Mouse (Mus musculus) heart, embryonic 15.5 days (tissue): ENCODE results near the gene Mrpl58. TPM values are rescaled to one million over a fixed set of nuclear protein-coding genes. Genes with fewer than 3 reads are reported as not detected.
"Not testable (repeated sequence)": the region's sequence is repeated elsewhere in the genome, so short reads cannot be mapped to it uniquely, and the experiment has no call there.

Experiments
- ATAC-seq: fragments of 200-750 bp; cut with Nextera tagmentation; replicated peaks from 2 replicates; pipeline ENCODE4 v1.8.0; 2017; ENCODE audit warnings: low read depth, moderate TSS enrichment; ENCODE audit not compliant: insufficient number of reproducible peaks, insufficient read depth, low FRiP score
- H3K27ac ChIP-seq: fragments of 300-500 bp; sonication (generic); 2 replicates; pipeline ENCODE4 v1.5.1; 2015; ENCODE audit warnings: mild to moderate bottlenecking, inconsistent platforms
- H3K27me3 ChIP-seq: fragments of 300-500 bp; sonication (generic); 2 replicates; pipeline ENCODE4 v1.6.1; 2015; ENCODE audit warnings: inconsistent platforms
- H3K36me3 ChIP-seq: fragments of 300-500 bp; sonication (generic); 2 replicates; pipeline ENCODE4 v1.6.1; 2015; ENCODE audit warnings: mild to moderate bottlenecking, inconsistent platforms
- H3K4me1 ChIP-seq: fragments of 300-500 bp; sonication (generic); replicated peaks from 2 replicates; pipeline ENCODE4 v1.6.1; 2015; ENCODE audit warnings: inconsistent platforms
- H3K4me2 ChIP-seq: fragments of 300-500 bp; sonication (generic); 2 replicates; pipeline ENCODE4 v1.6.1; 2015; ENCODE audit warnings: inconsistent platforms, mild to moderate bottlenecking, moderate library complexity
- H3K4me3 ChIP-seq: fragments of 300-500 bp; sonication (generic); 2 replicates; pipeline ENCODE4 v1.5.1; 2015; ENCODE audit warnings: mild to moderate bottlenecking, inconsistent platforms
- H3K9ac ChIP-seq: fragments of 300-500 bp; sonication (generic); 2 replicates; pipeline ENCODE4 v1.6.1; 2015; ENCODE audit warnings: mild to moderate bottlenecking, inconsistent platforms
- H3K9me3 ChIP-seq: fragments of 300-500 bp; sonication (generic); replicated peaks from 2 replicates; pipeline ENCODE4 v1.6.1; 2016; ENCODE audit warnings: inconsistent platforms
- WGBS: fragments of 180-500 bp; shearing (Covaris S2); methylation state at CpG from one replicate; pipeline ENCODE4 v1.1.7; 2015; ENCODE audit warnings: mixed read lengths; 5-methylcytosine and 5-hydroxymethylcytosine counted together
- polyA plus RNA-seq: library from polyadenylated mRNA; unstranded; fragments of >200 nt; fragmentation: Nextera tagmentation; extraction: Ambion mirVana; gene quantifications from 2 replicates; pipeline ENCODE4 v1.2.1, GENCODE M21; 2015

Gene Mrpl58
- polyA plus RNA-seq, 1 experiment from 2014 or later = 167 TPM

DNA sequence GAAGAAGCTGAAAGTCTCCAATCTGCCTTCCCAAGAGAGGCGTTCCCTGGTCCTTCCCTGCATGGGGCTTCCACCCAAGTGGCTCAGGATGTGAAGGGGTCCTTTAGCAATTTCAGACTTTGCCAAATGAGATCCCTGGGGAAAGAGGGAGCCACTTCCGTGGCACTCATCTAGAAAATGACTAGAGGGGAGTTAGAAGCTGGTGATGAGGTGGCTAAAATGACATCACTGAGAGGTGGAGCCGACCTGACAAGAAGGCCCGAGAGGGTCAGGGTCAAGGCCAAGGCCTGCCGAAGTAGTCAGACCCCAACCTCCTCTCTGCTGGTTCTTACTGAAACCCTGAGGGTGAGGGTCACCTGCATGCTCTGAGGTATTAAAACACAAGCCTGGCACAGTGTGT, 20.7 kb upstream of the Mrpl58 start:
- peak overlapping the region; percentile 82; the same call in 1 of the 2 replicates for H3K9ac ChIP-seq
- peak overlapping the region; percentile 93 for H3K4me2 ChIP-seq
- H3K4me1 ChIP-seq = peaks cover 34% of the 10 kb centered on the region
- H3K27me3 ChIP-seq = peaks cover 7% of the 10 kb centered on the region; the same call in 1 of the 2 replicates
- H3K27ac ChIP-seq = 0 out of 2 replicates have a peak overlapping the region, but pooled peaks have one; percentile 58
- no peak for ATAC-seq
- 23% methylated on average over 5 of the region's 5 CpGs for WGBS
- peak overlapping the region; percentile 80 for H3K4me3 ChIP-seq
- no peaks in the 10 kb centered on the region for H3K36me3 ChIP-seq
- H3K9me3 ChIP-seq = no peaks in the 10 kb centered on the region

DNA sequence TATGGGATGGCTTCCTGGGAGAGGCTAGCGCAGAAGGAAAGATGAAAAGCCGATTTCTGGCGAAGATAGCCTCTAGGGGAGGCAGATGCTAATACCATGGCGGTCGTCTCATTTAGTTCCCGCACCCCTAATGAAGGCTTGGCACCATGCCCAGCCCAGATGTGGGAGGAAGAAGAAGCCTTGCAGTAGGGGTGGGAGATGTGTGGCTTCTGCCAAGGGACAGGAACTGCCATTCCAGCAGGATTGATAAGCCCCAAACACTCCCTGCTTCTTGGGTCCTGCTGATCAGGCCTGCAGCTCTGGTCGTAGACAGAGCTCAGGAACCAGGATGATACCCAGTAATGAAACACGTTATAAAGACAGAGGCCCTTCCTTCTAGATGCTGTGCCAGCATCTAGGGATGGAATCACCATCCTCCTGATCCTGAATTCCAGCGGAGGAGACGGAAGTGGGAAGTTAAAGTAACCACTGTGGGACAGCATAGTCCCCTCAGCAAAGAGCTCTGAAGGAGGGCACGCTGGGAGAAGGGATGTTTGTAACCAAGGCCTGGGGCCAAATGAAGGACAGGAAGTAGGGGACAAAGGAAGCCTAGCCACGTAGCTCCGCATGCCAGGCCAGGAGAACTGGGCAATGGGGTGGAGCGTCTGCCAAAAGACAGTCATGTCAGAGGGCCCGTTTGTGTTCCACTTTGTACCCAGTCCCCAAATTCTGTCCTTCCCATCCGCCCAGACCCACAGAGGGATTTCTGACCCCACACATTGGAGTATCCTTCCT, 19.7 kb upstream of the Mrpl58 start:
- no peak for ATAC-seq
- peaks cover 7% of the 10 kb centered on the region; the same call in 1 of the 2 replicates for H3K27me3 ChIP-seq
- no peaks in the 10 kb centered on the region for H3K36me3 ChIP-seq
- peak overlapping the region; percentile 58 for H3K27ac ChIP-seq
- no peaks in the 10 kb centered on the region for H3K9me3 ChIP-seq
- peak overlapping the region; percentile 93 for H3K4me2 ChIP-seq
- peak overlapping the region; percentile 80 for H3K4me3 ChIP-seq
- H3K4me1 ChIP-seq = peaks cover 34% of the 10 kb centered on the region
- peak overlapping the region; percentile 19; the same call in 1 of the 2 replicates for H3K9ac ChIP-seq
- WGBS = 47% methylated on average over 16 of the region's 16 CpGs

DNA sequence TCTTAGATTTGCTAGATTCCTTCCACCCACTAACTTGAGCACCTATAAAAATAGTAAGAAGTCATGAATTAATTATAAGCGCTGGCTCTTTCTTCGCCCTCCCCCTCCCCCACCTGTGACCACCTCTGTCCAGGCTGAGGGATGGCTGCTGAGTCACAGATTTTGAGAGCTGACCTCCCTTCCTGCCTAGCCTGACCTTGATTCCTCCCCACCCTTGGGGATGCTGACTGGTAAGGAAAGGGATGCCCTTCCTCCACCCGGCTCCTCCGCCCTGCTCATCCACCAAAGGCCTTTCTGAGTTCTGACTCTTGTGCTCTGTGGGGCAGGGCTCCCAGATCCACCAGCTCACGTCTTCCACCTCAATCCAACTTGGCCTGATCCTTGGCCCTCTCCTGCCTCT, 19.0 kb upstream of the Mrpl58 start:
- H3K4me2 ChIP-seq = peak overlapping the region; percentile 93; the same call in 1 of the 2 replicates
- ATAC-seq = no peak
- H3K9ac ChIP-seq = no peak overlapping the region; the same call in 1 of the 2 replicates
- H3K27ac ChIP-seq = peak overlapping the region; percentile 58; the same call in 1 of the 2 replicates
- H3K36me3 ChIP-seq = no peaks in the 10 kb centered on the region
- WGBS = 64% methylated on average over 5 of the region's 5 CpGs
- peaks cover 7% of the 10 kb centered on the region; the same call in 1 of the 2 replicates for H3K27me3 ChIP-seq
- H3K4me1 ChIP-seq = peaks cover 34% of the 10 kb centered on the region
- no peak overlapping the region for H3K4me3 ChIP-seq
- no peaks in the 10 kb centered on the region for H3K9me3 ChIP-seq

DNA sequence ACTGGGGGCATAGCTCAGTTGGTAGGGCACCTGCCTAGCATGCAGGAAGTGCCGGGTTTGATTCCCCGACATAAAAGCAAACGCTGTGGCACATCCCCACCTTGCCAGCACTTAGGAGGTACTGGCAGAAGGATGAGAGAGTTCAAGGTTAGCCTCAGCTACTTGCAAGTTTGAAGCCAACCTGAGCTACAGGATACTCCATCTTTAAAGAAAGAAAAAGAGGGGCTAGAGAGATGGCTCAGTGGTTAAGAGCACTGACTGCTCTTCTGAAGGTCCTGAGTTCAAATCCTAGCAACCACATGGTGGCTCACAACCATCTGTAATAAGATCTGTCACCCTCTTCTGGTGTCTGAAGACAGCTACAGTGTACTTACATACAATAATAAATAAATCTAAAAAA, 16.7 kb upstream of the Mrpl58 start:
- not testable (repeated sequence) for H3K4me2 ChIP-seq, H3K27me3 ChIP-seq, H3K36me3 ChIP-seq, H3K4me3 ChIP-seq, ATAC-seq, H3K27ac ChIP-seq, H3K9ac ChIP-seq, H3K9me3 ChIP-seq
- WGBS = 82% methylated on average over 3 of the region's 3 CpGs
- H3K4me1 ChIP-seq = peaks cover 30% of the 10 kb centered on the region

DNA sequence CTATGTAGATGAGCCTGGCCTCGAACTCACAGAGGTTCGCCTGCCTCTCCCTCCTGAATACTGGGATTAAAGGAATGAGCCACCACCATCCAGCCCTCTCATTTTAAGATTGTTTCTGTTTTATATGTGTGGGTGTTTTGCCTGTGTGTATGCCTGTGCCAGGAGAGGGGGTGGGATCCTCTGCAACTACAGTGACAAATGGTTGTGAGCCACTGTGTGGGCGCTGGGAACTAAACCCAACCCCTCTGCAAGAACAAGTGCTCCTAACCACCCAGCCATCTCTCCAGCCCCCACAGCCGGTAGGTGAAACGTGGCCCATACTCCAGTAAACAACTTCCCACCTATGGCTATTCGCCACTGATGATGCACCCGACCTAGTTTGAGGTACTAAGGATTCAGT, 12.2 kb upstream of the Mrpl58 start:
- no peak overlapping the region for H3K4me3 ChIP-seq
- H3K9ac ChIP-seq = no peak overlapping the region
- H3K27ac ChIP-seq = no peak overlapping the region
- no peak for ATAC-seq
- H3K36me3 ChIP-seq = peaks cover 18% of the 10 kb centered on the region; the same call in 1 of the 2 replicates
- no peaks in the 10 kb centered on the region for H3K9me3 ChIP-seq
- WGBS = 85% methylated on average over 7 of the region's 7 CpGs
- H3K4me2 ChIP-seq = no peak overlapping the region
- peaks cover 8% of the 10 kb centered on the region for H3K4me1 ChIP-seq
- H3K27me3 ChIP-seq = no peaks in the 10 kb centered on the region

DNA sequence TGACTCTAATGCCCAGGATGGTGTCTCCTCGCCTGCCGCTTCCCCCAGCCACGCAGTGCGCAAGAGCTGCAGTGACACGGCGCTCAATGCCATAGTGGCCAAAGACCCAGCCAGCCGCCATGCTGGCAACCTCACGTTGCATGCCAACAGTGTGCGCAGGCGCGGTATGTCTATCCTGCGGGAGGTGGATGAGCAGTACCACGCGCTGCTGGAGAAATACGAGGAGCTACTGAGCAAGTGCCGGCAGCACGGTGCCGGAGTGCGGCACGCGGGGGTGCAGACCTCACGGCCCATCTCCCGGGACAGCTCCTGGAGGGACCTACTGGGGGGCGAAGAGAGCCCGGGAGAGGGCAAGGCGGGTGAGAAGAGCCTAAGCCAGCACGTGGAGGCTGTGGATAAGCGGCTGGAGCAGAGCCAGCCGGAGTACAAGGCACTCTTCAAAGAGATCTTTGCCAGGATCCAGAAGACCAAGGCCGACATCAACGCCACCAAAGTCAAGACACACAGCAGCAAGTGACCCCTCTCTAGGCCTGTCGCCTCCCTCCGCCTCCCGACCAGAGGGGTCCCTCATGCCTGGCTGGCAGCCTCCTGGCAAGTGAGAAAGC, 9.7 kb upstream of the Mrpl58 start:
- H3K36me3 ChIP-seq = peaks cover 18% of the 10 kb centered on the region; the same call in 1 of the 2 replicates
- ATAC-seq = no peak; the same call in 1 of the 2 replicates
- H3K4me2 ChIP-seq = peak overlapping the region; percentile 63
- peaks cover 8% of the 10 kb centered on the region for H3K4me1 ChIP-seq
- H3K27me3 ChIP-seq = no peaks in the 10 kb centered on the region
- 47% methylated on average over 34 of the region's 34 CpGs for WGBS
- no peaks in the 10 kb centered on the region for H3K9me3 ChIP-seq
- peak overlapping the region; percentile 34 for H3K4me3 ChIP-seq
- H3K9ac ChIP-seq = 0 out of 2 replicates have a peak overlapping the region, but pooled peaks have one; percentile 5
- no peak overlapping the region for H3K27ac ChIP-seq

DNA sequence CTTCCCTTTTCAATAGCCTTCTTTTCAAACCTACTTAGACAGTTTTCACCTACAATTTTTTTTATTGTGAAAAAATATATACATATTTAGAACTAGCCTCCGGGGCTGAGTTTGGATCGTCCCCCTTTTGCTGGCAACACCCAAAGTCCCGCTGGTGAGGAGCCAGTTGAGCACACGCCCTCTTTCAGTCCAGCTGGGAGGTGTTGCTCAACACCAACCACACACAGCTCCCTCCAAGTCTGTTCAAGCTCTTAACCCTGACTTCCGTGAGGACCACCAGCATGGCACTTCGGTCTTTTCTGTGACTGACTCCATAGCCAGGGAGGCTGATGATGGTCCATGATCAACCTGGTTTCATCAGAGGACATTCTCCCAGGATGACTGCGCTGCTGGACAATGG, 5.5 kb upstream of the Mrpl58 start:
- 63% methylated on average over 7 of the region's 7 CpGs for whole genome bisulfite sequencing
- Histone ChIP-seq H3K4me1 (peaks cover 10% of the 10 kb centered on the region), H3K9me3 (no peaks in the 10 kb centered on the region), H3K4me2 (no peak overlapping the region), H3K9ac (no peak overlapping the region), H3K4me3 (no peak overlapping the region), H3K36me3 (0 out of 2 replicates have a peak, but pooled peaks cover 4% of the 10 kb centered on the region), H3K27me3 (no peaks in the 10 kb centered on the region), H3K27ac (no peak overlapping the region)
- ATAC-seq = no peak

DNA sequence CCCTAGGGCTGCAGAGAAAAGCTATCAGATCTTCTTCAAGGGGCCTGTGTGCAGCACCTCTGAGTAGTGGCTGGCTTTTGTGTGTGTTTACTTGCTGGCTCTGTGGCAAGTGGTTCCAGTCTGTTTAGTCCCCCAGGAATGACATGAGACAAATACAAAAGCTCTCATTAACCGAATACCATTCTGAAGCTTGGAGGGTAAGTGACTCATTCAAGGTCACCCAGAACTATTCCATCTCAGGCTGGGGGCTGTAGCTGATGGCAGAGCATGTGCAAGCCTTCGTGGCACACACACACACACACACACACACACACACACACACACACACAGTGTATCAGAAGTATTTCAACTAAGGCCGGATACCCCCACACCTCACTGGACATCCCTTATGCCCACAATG, 3.4 kb upstream of the Mrpl58 start:
- Histone ChIP-seq H3K4me2 (no peak overlapping the region), H3K9me3 (no peaks in the 10 kb centered on the region), H3K4me1 (peaks cover 16% of the 10 kb centered on the region), H3K27ac (no peak overlapping the region), H3K36me3 (0 out of 2 replicates have a peak, but pooled peaks cover 4% of the 10 kb centered on the region), H3K27me3 (no peaks in the 10 kb centered on the region), H3K9ac (no peak overlapping the region), H3K4me3 (no peak overlapping the region)
- ATAC-seq = no peak
- WGBS = 64% methylated on average over 3 of the region's 3 CpGs

DNA sequence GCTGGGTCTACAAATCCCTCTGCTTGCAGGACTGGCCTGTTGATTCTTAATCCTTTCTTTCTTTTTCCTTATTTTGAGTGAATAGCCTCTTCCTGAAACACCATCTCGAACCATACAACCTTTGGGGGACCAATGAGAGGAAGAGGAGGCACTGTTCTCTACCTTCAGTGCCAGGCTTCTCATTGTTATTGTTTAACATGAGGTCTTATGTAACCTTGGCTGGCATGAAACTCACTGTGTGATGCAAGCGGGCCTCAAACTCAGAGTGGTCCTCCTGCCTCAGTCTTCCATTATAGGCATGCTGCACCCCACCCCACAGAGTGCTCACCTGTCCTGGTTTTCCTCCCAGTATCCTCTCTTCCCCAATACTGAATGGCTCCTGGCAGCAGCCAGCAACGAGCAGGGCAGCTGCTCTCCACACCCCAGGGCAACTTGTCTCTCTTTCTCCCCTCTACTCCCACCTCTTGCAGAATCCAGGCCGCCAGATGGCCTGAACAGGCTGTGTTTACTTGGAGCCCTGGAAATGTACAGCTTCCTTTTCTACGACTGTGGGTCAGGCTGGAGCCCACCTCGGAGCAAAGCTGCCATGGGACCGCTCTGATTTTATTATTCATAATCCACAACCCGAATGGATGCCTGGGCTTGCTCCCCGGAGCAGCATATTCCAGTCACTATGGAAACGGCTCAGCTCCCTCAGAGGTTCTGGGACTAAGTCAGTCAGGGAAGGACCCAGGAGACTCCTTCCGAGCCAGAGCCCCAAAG, 2.7 kb upstream of the Mrpl58 start:
- H3K27me3 ChIP-seq = no peaks in the 10 kb centered on the region
- H3K9me3 ChIP-seq = no peaks in the 10 kb centered on the region
- H3K4me1 ChIP-seq = peaks cover 17% of the 10 kb centered on the region
- H3K4me2 ChIP-seq = no peak overlapping the region
- 53% methylated on average over 11 of the region's 11 CpGs for WGBS
- no peak overlapping the region for H3K27ac ChIP-seq
- H3K4me3 ChIP-seq = no peak overlapping the region
- H3K36me3 ChIP-seq = 0 out of 2 replicates have a peak, but pooled peaks cover 4% of the 10 kb centered on the region
- ATAC-seq = no peak
- no peak overlapping the region for H3K9ac ChIP-seq

DNA sequence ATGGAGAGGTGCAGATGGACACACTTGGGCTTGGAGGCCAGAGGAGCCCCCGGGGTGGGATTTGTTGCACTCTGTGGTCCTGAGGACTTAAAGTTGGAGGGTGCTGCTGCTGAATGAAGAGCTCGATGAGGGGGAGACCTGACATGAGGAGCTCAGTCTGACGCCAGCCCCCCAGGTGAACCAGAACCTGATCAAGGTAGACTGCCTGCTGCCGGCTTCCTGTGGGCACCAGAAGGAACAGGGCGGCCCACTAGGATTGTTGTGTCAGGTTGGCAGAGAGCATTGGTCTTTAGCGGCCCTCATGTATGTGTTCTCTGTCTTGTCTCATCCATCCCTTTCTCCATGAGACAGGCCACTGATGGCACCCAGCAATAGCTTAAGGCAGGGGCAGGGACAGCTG, 2.2 kb downstream of the Mrpl58 start:
- Histone ChIP-seq H3K36me3 (peaks cover 25% of the 10 kb centered on the region), H3K9me3 (no peaks in the 10 kb centered on the region), H3K27me3 (no peaks in the 10 kb centered on the region), H3K4me1 (peaks cover 21% of the 10 kb centered on the region), H3K9ac (no peak overlapping the region), H3K4me3 (no peak overlapping the region), H3K27ac (no peak overlapping the region), H3K4me2 (no peak overlapping the region)
- 93% methylated on average over 6 of the region's 6 CpGs for WGBS
- ATAC-seq = no peak

DNA sequence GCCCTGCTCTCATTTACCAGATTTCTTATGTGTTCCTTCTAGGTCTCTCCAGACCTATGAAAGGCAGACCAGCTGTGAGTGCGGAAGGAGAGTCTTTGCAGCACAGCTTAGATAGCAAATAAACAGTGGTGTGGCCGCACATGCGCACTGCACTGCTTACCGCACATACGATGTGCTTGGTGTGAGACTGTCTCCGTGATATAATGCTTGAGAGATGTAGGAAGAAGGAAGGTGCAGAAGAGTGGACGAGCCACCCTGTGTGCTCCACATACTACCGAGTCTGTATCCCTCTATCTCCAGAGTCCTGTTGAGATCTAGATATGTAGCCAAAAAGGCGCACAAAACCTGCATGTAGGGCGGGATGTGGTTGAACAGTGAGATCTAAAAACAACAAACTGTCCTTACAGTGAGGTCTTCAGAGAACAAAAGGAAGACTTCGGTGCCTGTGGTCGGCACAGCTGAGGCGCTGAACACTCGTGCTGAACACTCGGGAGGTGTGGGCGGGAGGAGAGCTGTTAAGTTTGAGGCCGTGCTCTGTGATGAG, 3.4 kb downstream of the Mrpl58 start:
- Histone ChIP-seq H3K9me3 (no peaks in the 10 kb centered on the region), H3K4me2 (no peak overlapping the region), H3K9ac (no peak overlapping the region), H3K4me3 (no peak overlapping the region), H3K36me3 (peaks cover 31% of the 10 kb centered on the region), H3K27me3 (no peaks in the 10 kb centered on the region), H3K27ac (no peak overlapping the region), H3K4me1 (peaks cover 28% of the 10 kb centered on the region)
- 84% methylated on average over 17 of the region's 17 CpGs for WGBS
- ATAC-seq = no peak
